24 mouse cellular contexts compared by ENCODE assay signal in the genomic region with DNA sequence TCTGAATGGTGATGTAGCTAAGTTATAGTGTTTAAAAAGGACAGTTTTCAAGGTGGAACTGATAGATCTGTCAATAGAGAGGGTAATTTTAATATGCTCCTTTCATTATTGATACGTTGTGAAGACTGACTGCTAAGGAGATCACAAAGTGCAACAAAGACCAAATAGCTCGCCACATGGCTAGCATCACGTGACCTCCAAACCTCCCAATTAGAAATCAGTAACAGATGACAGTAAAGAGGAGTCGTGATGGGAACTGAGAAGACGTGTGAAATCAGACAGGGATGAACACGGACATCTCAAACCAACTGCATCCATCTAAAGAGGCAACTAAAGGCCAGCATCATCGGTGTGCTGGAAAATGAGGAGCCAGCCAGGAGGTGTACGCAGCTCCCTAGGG. TPM values are rescaled to one million over a fixed set of nuclear protein-coding genes. Genes with fewer than 3 reads are reported as not detected.
"Had no signal": no experiment of that assay in that cellular context is flagged by ENCODE, and none has a peak within 500 bp of the region (broad histone marks: within the 10 kb centered on the region; RNA-seq: fewer than 3 reads in every experiment).

No protein-coding gene starts in this region.

- H3K4me1 ChIP-seq: liver, embryonic 12.5 days; liver, embryonic 15.5 days; lung, embryonic 15.5 days; megakaryocyte, embryonic 14.5 days; midbrain, embryonic 15.5 days; neural tube, embryonic 13.5 days; stomach, embryonic 15.5 days had no signal

- H3K27me3 ChIP-seq: limb, embryonic 13.5 days; liver, embryonic 12.5 days; liver, embryonic 15.5 days; lung, embryonic 15.5 days; megakaryocyte, embryonic 14.5 days; midbrain, embryonic 15.5 days; neural tube, embryonic 13.5 days; stomach, embryonic 15.5 days had no signal

- H3K36me3 ChIP-seq: limb, embryonic 13.5 days; liver, embryonic 12.5 days; liver, embryonic 15.5 days; lung, embryonic 15.5 days; midbrain, embryonic 10.5 days; midbrain, embryonic 15.5 days; neural tube, embryonic 13.5 days; stomach, embryonic 15.5 days had no signal

- H3K4me2 ChIP-seq: limb, embryonic 13.5 days; liver, embryonic 12.5 days; liver, embryonic 15.5 days; lung, embryonic 15.5 days; midbrain, embryonic 15.5 days; neural tube, embryonic 13.5 days; stomach, embryonic 15.5 days had no signal

- DNase-seq: kidney, adult 18-20 months; kidney, adult 9 months; kidney, postnatal 14 days; kidney, postnatal 4 days; left cerebral cortex, postnatal 4 days; liver; lung, adult 18-20 months; lung, postnatal 10 days; lung, postnatal 36 days; retina, postnatal 1 day; right cerebral cortex, postnatal 25 days; spleen, adult 18-20 months; thymus, adult 2 months; thymus, postnatal 25 days had no signal

- H3K9ac ChIP-seq: limb, embryonic 13.5 days; liver, embryonic 12.5 days; liver, embryonic 15.5 days; lung, embryonic 15.5 days; midbrain, embryonic 15.5 days; neural tube, embryonic 13.5 days; stomach, embryonic 15.5 days had no signal

- H3K9me3 ChIP-seq: limb, embryonic 13.5 days; liver, embryonic 12.5 days; liver, embryonic 15.5 days; lung, embryonic 15.5 days; midbrain, embryonic 10.5 days; midbrain, embryonic 15.5 days; neural tube, embryonic 13.5 days; stomach, embryonic 15.5 days had no signal

- H3K27ac ChIP-seq: limb, embryonic 13.5 days; liver, embryonic 12.5 days; liver, embryonic 15.5 days; lung, embryonic 15.5 days; midbrain, embryonic 10.5 days; midbrain, embryonic 15.5 days; neural tube, embryonic 13.5 days; stomach, embryonic 15.5 days had no signal

- H3K4me3 ChIP-seq: limb, embryonic 13.5 days; liver, embryonic 12.5 days; liver, embryonic 15.5 days; lung, embryonic 15.5 days; megakaryocyte, embryonic 14.5 days; midbrain, embryonic 10.5 days; midbrain, embryonic 15.5 days; neural tube, embryonic 13.5 days; stomach, embryonic 15.5 days had no signal

- ATAC-seq: liver, embryonic 12.5 days; midbrain, embryonic 15.5 days had no signal

RNA-seq across cellular contexts. Expression of gene Ephb1, which starts 15.6 kb away (rescaled TPM):
- total RNA-seq: neutrophil, adult 5-6 weeks had no signal
